Mouse (Mus musculus) liver, postnatal 0 days (tissue): ENCODE measurements at regions not wholly inside any gene's neighbourhood (a gene's known extent, or its start where the extent isn't known, plus 50 kb on each side); places are given as distances from the start of the nearest gene placed in this dataset.

Experiments
- CTCF ChIP-seq: sonication (generic); IDR thresholded peaks from 2 replicates; pipeline ENCODE4 v1.5.1; 2016; ENCODE audit warnings: antibody characterized with exemption, low read depth
- EP300 ChIP-seq: IDR thresholded peaks from 2 replicates; pipeline ENCODE4 v1.6.1; 2016; ENCODE audit warnings: antibody characterized with exemption, low read depth, mild to moderate bottlenecking

GRCm38 (mm10) chr14:71085721-71086120 lies 486.1 kb upstream of the Fam160b2 start:
- no peak for TF ChIP-seq CTCF
- no peak for TF ChIP-seq EP300
